In genomic region chr11:62127692-62128091, GRCm38 (mm10) we compare ENCODE assay signal across 9 mouse cellular contexts.
DNase-seq lines count a peak whose midpoint lies in the region; TF ChIP-seq lines count a peak whose summit lies in the region.
"Had no signal": no experiment of that assay in that cellular context is flagged by ENCODE, and none has a peak within 500 bp of the region (broad histone marks: within the 10 kb centered on the region; RNA-seq: fewer than 3 reads in every experiment).

No protein-coding gene starts in this region.

- no peak for TF ChIP-seq POLR2A in ES-Bruce4 (IDR thresholded peaks at IDR 0.05; ENCODE audit: insufficient read depth, low read length)
- TF ChIP-seq POLR2A in heart, adult 2 months (IDR thresholded peaks at IDR 0.05; ENCODE audit: insufficient read depth, low read depth, low read length) = no peak
- no peak for TF ChIP-seq POLR2A in lung, adult 2 months (IDR thresholded peaks at IDR 0.05; ENCODE audit: borderline replicate concordance, extremely low read depth, low read depth, low read length)

- no peak overlapping the region for H3K27ac ChIP-seq in ES-Bruce4 (ENCODE audit: insufficient read depth, low read length)
- no peak overlapping the region for H3K27ac ChIP-seq in heart, adult 2 months
- H3K27ac ChIP-seq: macrophage had no signal

- no peaks in the 10 kb centered on the region; the same call in 1 of the 2 replicates for H3K9me3 ChIP-seq in ES-Bruce4 (replicated peaks; ENCODE audit: control insufficient read depth, insufficient read depth, low read length, poor library complexity, severe bottlenecking)

- TF ChIP-seq EP300 in ES-Bruce4 (IDR thresholded peaks at IDR 0.05; ENCODE audit: insufficient read depth, low read depth, low read length) = 0 out of 2 replicates have a peak, but pooled peaks have one; percentile 7
- peak; percentile 84; the same call in 1 of the 2 replicates for TF ChIP-seq EP300 in heart, adult 2 months (IDR thresholded peaks at IDR 0.05; ENCODE audit: insufficient read depth, low read depth, low read length)

- no peaks in the 10 kb centered on the region for H3K27me3 ChIP-seq in ES-Bruce4 (ENCODE audit: control insufficient read depth, insufficient read depth, low read length, poor library complexity, severe bottlenecking)
- H3K27me3 ChIP-seq in heart, adult 2 months (ENCODE audit: control insufficient read depth, insufficient read depth, low read length) = no peaks in the 10 kb centered on the region

- no peaks in the 10 kb centered on the region for H3K79me2 ChIP-seq in heart, adult 2 months (replicated peaks; ENCODE audit: control insufficient read depth, insufficient read depth, low read length)

- no peak overlapping the region for H3K9ac ChIP-seq in ES-Bruce4 (ENCODE audit: low read depth, poor library complexity, severe bottlenecking)
- H3K9ac ChIP-seq in heart, adult 2 months (ENCODE audit: low read depth, low read length) = no peak overlapping the region

- no peaks in the 10 kb centered on the region for H3K4me1 ChIP-seq in ES-Bruce4 (ENCODE audit: control insufficient read depth, insufficient read depth, low read length)
- no peaks in the 10 kb centered on the region for H3K4me1 ChIP-seq in heart, adult 2 months (ENCODE audit: control insufficient read depth, insufficient read depth, low read length)
- H3K4me1 ChIP-seq in lung, adult 2 months (ENCODE audit: control insufficient read depth, insufficient read depth, low read length) = no peaks in the 10 kb centered on the region

- TF ChIP-seq CTCF in ES-Bruce4 (IDR thresholded peaks at IDR 0.05; ENCODE audit: low read depth, low read length) = peak; percentile 91
- TF ChIP-seq CTCF in heart, adult 2 months (IDR thresholded peaks at IDR 0.05) = peak; percentile 96; the same call in 1 of the 2 replicates
- TF ChIP-seq CTCF in lung, adult 2 months (IDR thresholded peaks at IDR 0.05; ENCODE audit: insufficient read depth, low read length) = peak; percentile 91

- intact Hi-C loops in heart, adult 2 months (cut with DNase I) = loop anchor here (1.0 to 5.0 kb wide), 3 partner anchors 79 to 170 kb away; partner anchors contain the start of gene Specc1

- no peaks in the 10 kb centered on the region; the same call in 1 of the 2 replicates for H3K36me3 ChIP-seq in ES-Bruce4 (ENCODE audit: control insufficient read depth, insufficient read depth, low read length, poor library complexity, severe bottlenecking)
- no peaks in the 10 kb centered on the region for H3K36me3 ChIP-seq in heart, adult 2 months (ENCODE audit: control insufficient read depth, insufficient read depth, low read length)

- DNase-seq in adrenal gland, postnatal 10 days = peak; percentile 92
- DNase-seq in embryo, embryonic 11 days = peak; percentile 83
- DNase-seq in heart, adult 2 months = peak; percentile 74 to 89
- DNase-seq in large intestine, adult 2 months (ENCODE audit: low read depth, low spot score) = peak; percentile 73
- DNase-seq in lung, adult 2 months = peak; percentile 87
- DNase-seq in right cerebral cortex, postnatal 10 days (ENCODE audit: low spot score in 2 of 2) = peak; percentile 84 to 91
- peak; percentile 89 for DNase-seq in urinary bladder, postnatal 14 days (ENCODE audit: low spot score)

- WGBS in heart, adult 2 months = 32% methylated on average over 3 of the region's 3 CpGs
- WGBS in large intestine, adult 2 months = 29% methylated on average over 3 of the region's 3 CpGs
- 36% methylated on average over 3 of the region's 3 CpGs for whole genome bisulfite sequencing in lung, adult 2 months

- H3K4me3 ChIP-seq in ES-Bruce4 (ENCODE audit: low read depth, low read length) = no peak overlapping the region
- no peak overlapping the region for H3K4me3 ChIP-seq in heart, adult 2 months
- no peak overlapping the region for H3K4me3 ChIP-seq in lung, adult 2 months (replicated peaks; ENCODE audit: extremely low read depth, low read depth, low read length)
